Mouse (Mus musculus): Measurements from ENCODE around the gene Shisa6.

GRCm38 (mm10) chr11:66359811-66360210 lies 166.0 kb downstream of the Shisa6 start:
- no peak for TF ChIP-seq CTCF (IDR thresholded peaks at IDR 0.05)
- no peak for TF ChIP-seq EP300 (IDR thresholded peaks at IDR 0.05; ENCODE audit: insufficient read depth, low read depth, low read length)
- no peak for TF ChIP-seq POLR2A (IDR thresholded peaks at IDR 0.05; ENCODE audit: insufficient read depth, low read depth, low read length)
